Mouse (Mus musculus) heart, embryonic 13.5 days (tissue): Measurements from ENCODE around the gene Rhd. TPM values are rescaled to one million over a fixed set of nuclear protein-coding genes. Genes with fewer than 3 reads are reported as not detected.
"Not testable (repeated sequence)": the region's sequence is repeated elsewhere in the genome, so short reads cannot be mapped to it uniquely, and the experiment has no call there.

Experiments
- ATAC-seq: fragments of 200-750 bp; cut with Nextera tagmentation; 2 replicates; pipeline ENCODE4 v1.8.0; 2017; ENCODE audit warnings: moderate TSS enrichment; ENCODE audit not compliant: insufficient number of reproducible peaks, low FRiP score, low TSS enrichment; ENCODE audit errors: extremely low read depth
- H3K27ac ChIP-seq: fragments of 300-500 bp; sonication (generic); replicated peaks from 2 replicates; pipeline ENCODE4 v1.5.1; 2015; ENCODE audit warnings: moderate library complexity, mild to moderate bottlenecking, inconsistent platforms
- H3K27me3 ChIP-seq: fragments of 300-500 bp; sonication (generic); replicated peaks from 2 replicates; pipeline ENCODE4 v1.6.1; 2015; ENCODE audit warnings: mild to moderate bottlenecking, inconsistent platforms
- H3K36me3 ChIP-seq: fragments of 300-500 bp; sonication (generic); 2 replicates; pipeline ENCODE4 v1.6.1; 2015; ENCODE audit warnings: mild to moderate bottlenecking, inconsistent platforms
- H3K4me1 ChIP-seq: fragments of 300-500 bp; sonication (generic); 2 replicates; pipeline ENCODE4 v1.6.1; 2015; ENCODE audit warnings: inconsistent platforms
- H3K4me2 ChIP-seq: fragments of 300-500 bp; sonication (generic); 2 replicates; pipeline ENCODE4 v1.6.1; 2015; ENCODE audit warnings: inconsistent platforms, mild to moderate bottlenecking, moderate library complexity
- H3K4me3 ChIP-seq: fragments of 300-500 bp; sonication (generic); 2 replicates; pipeline ENCODE4 v1.5.1; 2015; ENCODE audit warnings: moderate library complexity, mild to moderate bottlenecking, inconsistent platforms
- H3K9ac ChIP-seq: fragments of 300-500 bp; sonication (generic); 2 replicates; pipeline ENCODE4 v1.6.1; 2015; ENCODE audit warnings: inconsistent platforms, mild to moderate bottlenecking, moderate library complexity
- H3K9me3 ChIP-seq: fragments of 300-500 bp; sonication (generic); 2 replicates; pipeline ENCODE4 v1.6.1; 2016; ENCODE audit warnings: inconsistent platforms
- WGBS: fragments of 180-500 bp; shearing (Covaris S2); methylation state at CpG from one replicate; pipeline ENCODE4 v1.1.7; 2015; ENCODE audit warnings: mixed read lengths; 5-methylcytosine and 5-hydroxymethylcytosine counted together
- polyA plus RNA-seq: library from polyadenylated mRNA; unstranded; fragments of >200 nt; fragmentation: Nextera tagmentation; extraction: Ambion mirVana; gene quantifications from 2 replicates; pipeline ENCODE4 v1.2.1, GENCODE M21; 2015

The Rhd gene
- 13.0 and 19.3 TPM in 2 replicates for polyA plus RNA-seq

DNA sequence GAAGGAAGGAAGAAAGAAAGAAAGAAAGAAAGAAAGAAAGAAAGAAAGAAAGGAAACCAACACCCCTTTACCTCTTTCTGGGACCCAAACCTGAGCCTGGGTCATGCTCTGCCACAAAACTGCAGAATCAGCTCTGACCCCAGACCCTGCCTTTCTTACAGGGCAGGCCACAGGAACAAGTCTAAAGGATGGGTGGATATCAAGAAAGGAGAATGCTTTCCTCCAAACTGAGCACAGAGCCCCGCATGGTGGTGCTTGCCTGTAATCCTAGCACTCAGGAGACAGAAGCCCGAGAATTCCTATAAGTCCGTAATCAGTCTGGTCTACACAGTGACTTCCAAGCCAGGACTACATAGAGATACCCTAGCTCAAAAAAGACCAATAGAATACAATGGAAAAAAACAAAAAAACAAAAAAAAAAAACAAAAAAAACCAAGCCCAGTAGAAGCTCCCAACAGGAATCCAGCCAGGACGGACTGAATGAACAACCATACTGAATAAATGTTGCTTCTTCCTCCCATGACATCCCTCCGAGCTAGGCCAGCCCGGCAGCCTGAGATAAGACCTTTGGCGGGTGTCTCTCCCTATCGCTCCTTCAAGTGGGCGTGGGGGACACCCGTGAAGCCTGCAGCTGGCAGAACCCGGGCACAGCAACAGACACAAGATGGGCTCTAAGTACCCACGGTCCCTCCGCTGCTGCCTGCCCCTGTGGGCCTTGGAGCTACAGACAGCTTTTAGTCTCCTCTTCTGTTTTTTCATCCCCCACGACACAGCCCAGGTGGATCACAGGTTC is at the start of gene Rhd:
Gene Rhd (plus strand): TSS at position 600 of the 793 bp plus-strand sequence.
- peak; percentile 14; the same call in 1 of the 2 replicates for ATAC-seq
- Histone ChIP-seq H3K4me1 (peaks cover 14% of the 10 kb centered on the region), H3K4me2 (peak within 1 kb of the TSS; percentile 64), H3K27me3 (peaks cover 23% of the 10 kb centered on the region), H3K9me3 (no peaks in the 10 kb centered on the region), H3K9ac (peak within 1 kb of the TSS; percentile 25; the same call in 1 of the 2 replicates), H3K4me3 (peak within 1 kb of the TSS; percentile 35), H3K36me3 (no peaks in the 10 kb centered on the region), H3K27ac (peak within 1 kb of the TSS; percentile 52)
- WGBS, result 33% methylated on average over 14 of the region's 14 CpGs

DNA sequence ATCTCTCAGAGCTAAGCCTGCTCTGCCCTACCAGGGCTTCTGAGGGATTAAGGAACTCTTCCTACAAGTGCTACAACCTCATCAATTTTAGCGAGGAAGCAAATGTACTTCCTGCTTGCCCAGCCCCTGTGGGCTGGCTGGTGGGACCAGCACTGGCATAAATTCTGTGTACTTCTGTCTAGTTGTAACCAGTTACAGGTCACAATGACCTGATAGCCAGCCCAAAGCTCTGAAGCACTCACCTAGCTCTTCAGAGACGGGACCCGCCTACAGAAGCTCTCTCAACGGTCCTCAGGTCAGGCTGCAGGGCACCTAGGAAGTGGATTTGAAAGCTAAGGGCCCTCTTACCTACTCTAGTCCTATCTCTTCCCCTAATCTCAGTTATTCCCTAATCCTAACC is 46.6 kb upstream of the Rhd start:
- H3K36me3 ChIP-seq, result peaks cover 30% of the 10 kb centered on the region
- no peak overlapping the region for H3K4me3 ChIP-seq
- no peak overlapping the region for H3K27ac ChIP-seq
- no peak overlapping the region for H3K9ac ChIP-seq
- no peaks in the 10 kb centered on the region for H3K27me3 ChIP-seq
- WGBS, result 81% methylated on average over 4 of the region's 4 CpGs
- no peaks in the 10 kb centered on the region for H3K9me3 ChIP-seq
- no peak for ATAC-seq
- no peak overlapping the region for H3K4me2 ChIP-seq
- H3K4me1 ChIP-seq, result peaks cover 20% of the 10 kb centered on the region

GRCm38 (mm10) chr4:134821061-134821460 is 43.3 kb upstream of the Rhd start:
- 76% methylated on average over 1 of the region's 1 CpGs for WGBS
- Histone ChIP-seq H3K9me3 (no peaks in the 10 kb centered on the region), H3K4me2 (no peak overlapping the region), H3K4me1 (peaks cover 11% of the 10 kb centered on the region), H3K4me3 (no peak overlapping the region), H3K27ac (no peak overlapping the region), H3K27me3 (no peaks in the 10 kb centered on the region), H3K36me3 (peaks cover 36% of the 10 kb centered on the region), H3K9ac (no peak overlapping the region)
- no peak for ATAC-seq

DNA sequence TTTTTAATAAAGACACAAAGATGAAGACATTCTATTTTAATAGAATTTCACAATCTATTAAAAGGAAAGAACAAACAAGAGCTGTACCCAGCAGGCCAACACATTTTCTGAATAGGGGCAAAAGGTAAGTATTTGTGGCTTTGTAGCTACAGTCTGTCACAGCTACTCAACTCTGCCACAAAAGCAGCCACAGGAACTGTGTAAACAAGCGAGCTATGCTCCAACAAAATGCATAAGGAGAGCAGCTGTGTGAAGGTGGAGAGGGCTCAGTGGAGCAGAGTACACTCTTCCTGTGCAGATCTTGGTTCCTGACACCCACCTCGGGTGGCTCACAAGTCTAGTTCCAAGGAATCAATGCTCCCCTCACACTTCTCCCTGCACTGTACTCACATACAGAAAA is 40.8 kb upstream of the Rhd start:
- H3K9me3 ChIP-seq, result no peaks in the 10 kb centered on the region
- no peak overlapping the region for H3K4me3 ChIP-seq
- H3K27me3 ChIP-seq, result no peaks in the 10 kb centered on the region
- ATAC-seq, result no peak
- no peak overlapping the region for H3K27ac ChIP-seq
- peaks cover 11% of the 10 kb centered on the region for H3K4me1 ChIP-seq
- H3K36me3 ChIP-seq, result peaks cover 48% of the 10 kb centered on the region
- no peak overlapping the region for H3K9ac ChIP-seq
- H3K4me2 ChIP-seq, result no peak overlapping the region
- 71% methylated on average over 2 of the region's 2 CpGs for WGBS

DNA sequence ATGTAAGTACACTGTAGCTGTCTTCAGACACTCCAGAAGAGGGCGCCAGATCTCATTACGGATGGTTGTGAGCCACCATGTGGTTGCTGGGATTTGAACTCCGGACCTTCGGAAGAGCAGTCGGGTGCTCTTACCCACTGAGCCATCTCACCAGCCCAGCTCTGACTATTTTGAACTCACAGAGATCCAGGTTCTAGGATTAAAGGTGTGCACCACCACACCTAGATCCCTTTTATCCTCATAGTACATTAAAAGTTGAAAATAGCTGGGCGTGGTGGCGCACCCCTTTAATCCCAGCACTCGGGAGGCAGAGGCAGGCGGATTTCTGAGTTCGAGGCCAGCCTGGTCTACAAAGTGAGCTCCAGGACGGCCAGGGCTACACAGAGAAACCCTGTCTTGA is 38.5 kb upstream of the Rhd start:
- H3K4me2 ChIP-seq, H3K9me3 ChIP-seq, H3K4me3 ChIP-seq, H3K27me3 ChIP-seq, H3K27ac ChIP-seq, H3K9ac ChIP-seq, ATAC-seq: not testable (repeated sequence)
- peaks cover 53% of the 10 kb centered on the region for H3K36me3 ChIP-seq
- WGBS, result 92% methylated on average over 11 of the region's 11 CpGs
- peaks cover 11% of the 10 kb centered on the region for H3K4me1 ChIP-seq

GRCm38 (mm10) chr4:134826348-134826747 is 38.0 kb upstream of the Rhd start:
- H3K4me3 ChIP-seq, result no peak overlapping the region
- H3K27ac ChIP-seq, result no peak overlapping the region
- no peak for ATAC-seq
- H3K4me2 ChIP-seq, result no peak overlapping the region
- peaks cover 10% of the 10 kb centered on the region for H3K4me1 ChIP-seq
- H3K27me3 ChIP-seq, result no peaks in the 10 kb centered on the region
- H3K9ac ChIP-seq, result no peak overlapping the region
- H3K9me3 ChIP-seq, result no peaks in the 10 kb centered on the region
- H3K36me3 ChIP-seq, result peaks cover 58% of the 10 kb centered on the region

DNA sequence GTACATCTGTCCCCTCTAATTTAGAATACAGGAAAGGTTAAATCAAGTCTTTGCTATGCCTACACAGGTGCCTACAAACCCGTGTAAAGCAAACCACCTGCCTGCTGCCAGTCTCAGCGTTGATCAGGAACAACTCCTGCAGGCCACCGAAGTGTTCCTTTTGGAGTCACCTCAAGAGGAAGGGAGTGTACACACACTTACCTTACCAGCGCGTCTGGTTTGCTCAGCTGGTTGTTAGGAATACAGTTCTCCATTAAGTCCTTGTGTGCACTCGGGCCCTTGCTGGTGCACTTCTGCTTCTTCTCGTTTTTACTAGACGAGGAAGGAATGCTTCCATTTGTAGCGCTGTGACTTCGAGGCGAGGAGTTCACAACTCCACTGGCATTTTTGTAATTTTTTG is 36.5 kb upstream of the Rhd start:
- H3K4me1 ChIP-seq, result no peaks in the 10 kb centered on the region
- H3K9me3 ChIP-seq, result no peaks in the 10 kb centered on the region
- H3K4me2 ChIP-seq, result no peak overlapping the region
- H3K9ac ChIP-seq, result no peak overlapping the region
- 87% methylated on average over 11 of the region's 11 CpGs for WGBS
- H3K36me3 ChIP-seq, result peaks cover 69% of the 10 kb centered on the region
- H3K27ac ChIP-seq, result no peak overlapping the region
- no peak overlapping the region for H3K4me3 ChIP-seq
- H3K27me3 ChIP-seq, result no peaks in the 10 kb centered on the region
- ATAC-seq, result no peak

DNA sequence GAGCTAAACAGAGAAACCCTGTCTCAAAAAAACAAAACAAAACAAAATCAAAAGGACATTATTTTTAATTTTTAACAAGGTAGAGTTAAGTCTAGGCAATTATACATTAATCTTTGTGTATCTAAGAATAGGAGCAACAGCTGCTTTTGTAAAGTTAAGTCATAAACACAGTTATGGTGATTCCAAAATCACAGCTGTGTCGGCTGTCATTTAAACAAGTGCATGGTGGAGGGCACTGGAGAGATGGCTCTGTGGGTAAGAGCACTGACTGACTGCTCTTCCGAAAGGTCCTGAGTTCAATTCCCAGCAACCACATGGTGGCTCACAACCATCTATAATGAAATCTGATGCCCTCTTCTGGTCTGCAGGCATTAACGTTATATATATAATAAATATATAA is 32.4 kb upstream of the Rhd start:
- WGBS, result 89% methylated on average over 3 of the region's 3 CpGs
- no peaks in the 10 kb centered on the region for H3K4me1 ChIP-seq
- ATAC-seq, result no peak
- no peak overlapping the region for H3K4me3 ChIP-seq
- H3K27ac ChIP-seq, result no peak overlapping the region
- H3K4me2 ChIP-seq, result no peak overlapping the region
- H3K27me3 ChIP-seq, result no peaks in the 10 kb centered on the region
- peaks cover 66% of the 10 kb centered on the region for H3K36me3 ChIP-seq
- H3K9ac ChIP-seq, result no peak overlapping the region
- H3K9me3 ChIP-seq, result no peaks in the 10 kb centered on the region

GRCm38 (mm10) chr4:134835486-134835885 is 28.9 kb upstream of the Rhd start:
- Histone ChIP-seq H3K36me3 (peaks cover 44% of the 10 kb centered on the region), H3K4me3 (no peak overlapping the region), H3K27ac (no peak overlapping the region), H3K27me3 (no peaks in the 10 kb centered on the region), H3K4me1 (0 out of 2 replicates have a peak, but pooled peaks cover 3% of the 10 kb centered on the region), H3K9me3 (no peaks in the 10 kb centered on the region), H3K4me2 (no peak overlapping the region), H3K9ac (no peak overlapping the region)
- no peak for ATAC-seq
- WGBS, result 89% methylated on average over 4 of the region's 4 CpGs

DNA sequence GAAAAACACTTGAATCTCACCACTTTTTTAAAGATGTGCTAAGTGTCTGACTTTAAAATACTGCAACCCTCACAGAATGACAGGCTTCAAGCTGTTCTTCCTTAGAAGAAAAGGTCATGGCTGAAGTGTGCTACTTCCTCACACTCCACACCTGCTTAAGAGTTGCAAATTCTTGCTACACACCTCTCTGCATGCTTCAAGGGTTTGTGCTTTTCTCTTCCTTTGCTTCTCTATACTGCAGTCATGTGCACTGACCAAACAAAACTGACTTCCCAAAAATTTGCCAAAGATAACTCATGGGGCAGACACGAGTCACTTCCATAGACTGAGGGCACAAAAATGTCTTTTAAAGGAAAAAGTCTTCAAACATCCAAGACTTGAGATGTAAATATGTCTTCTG is 26.1 kb upstream of the Rhd start:
- Histone ChIP-seq H3K4me2 (no peak overlapping the region), H3K4me3 (no peak overlapping the region), H3K9me3 (no peaks in the 10 kb centered on the region), H3K36me3 (peaks cover 20% of the 10 kb centered on the region), H3K9ac (no peak overlapping the region), H3K4me1 (0 out of 2 replicates have a peak, but pooled peaks cover 3% of the 10 kb centered on the region), H3K27me3 (no peaks in the 10 kb centered on the region), H3K27ac (no peak overlapping the region)
- WGBS, result 53% methylated on average over 1 of the region's 1 CpGs
- no peak for ATAC-seq

DNA sequence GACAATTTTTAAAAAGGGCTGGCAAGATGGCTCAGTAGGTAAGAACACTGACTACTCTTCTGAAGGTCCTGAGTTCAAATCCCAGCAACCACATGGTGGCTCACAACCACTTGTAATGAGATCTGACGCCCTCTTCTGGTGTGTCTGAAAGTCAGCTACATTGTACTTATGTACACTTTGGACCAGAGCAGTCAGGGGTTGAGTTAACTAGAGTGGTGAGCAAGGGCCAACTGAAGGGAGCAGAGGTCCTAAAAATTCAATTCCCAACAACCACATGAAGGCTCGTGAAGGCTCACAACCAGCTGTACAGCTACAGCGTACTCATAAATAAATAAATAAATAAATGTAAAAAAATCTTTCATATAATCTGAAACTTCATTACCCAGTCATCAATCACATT is 25.6 kb upstream of the Rhd start:
- H3K9ac ChIP-seq, H3K4me3 ChIP-seq, H3K4me2 ChIP-seq, H3K4me1 ChIP-seq, ATAC-seq, H3K9me3 ChIP-seq, H3K27ac ChIP-seq, H3K27me3 ChIP-seq: not testable (repeated sequence)
- peaks cover 17% of the 10 kb centered on the region for H3K36me3 ChIP-seq
- 80% methylated on average over 3 of the region's 3 CpGs for WGBS

GRCm38 (mm10) chr4:134840231-134840630 is 24.1 kb upstream of the Rhd start:
- WGBS, result 91% methylated on average over 1 of the region's 1 CpGs
- Histone ChIP-seq H3K36me3 (peaks cover 16% of the 10 kb centered on the region), H3K27ac (no peak overlapping the region), H3K9ac (no peak overlapping the region), H3K27me3 (no peaks in the 10 kb centered on the region), H3K4me2 (no peak overlapping the region), H3K9me3 (no peaks in the 10 kb centered on the region), H3K4me1 (peaks cover 5% of the 10 kb centered on the region), H3K4me3 (no peak overlapping the region)
- ATAC-seq, result no peak
